Comparison of ENCODE assay signal across 7 mouse cellular contexts in genomic region chr9:99243190-99243894, GRCm38 (mm10). TPM values are rescaled to one million over a fixed set of nuclear protein-coding genes. Genes with fewer than 3 reads are reported as not detected.
DNase-seq lines count a peak whose midpoint lies in the region; ATAC-seq lines count a peak whose summit lies in the region.

TSS of gene Cep70 (plus strand) at chr9:99243367.

- peak; percentile 88 for ATAC-seq in granulocyte monocyte progenitor cell, adult 5-6 weeks (replicated peaks; ENCODE audit: poor library complexity, severe bottlenecking)
- peak; percentile 93 for ATAC-seq in midbrain, embryonic 13.5 days

- peak within 1 kb of the TSS; percentile 76 for H3K9ac ChIP-seq in midbrain, embryonic 13.5 days (replicated peaks)

- H3K4me1 ChIP-seq in embryonic facial prominence, embryonic 10.5 days = peaks cover 11% of the 10 kb centered on the region
- H3K4me1 ChIP-seq in limb, embryonic 10.5 days = peaks cover 11% of the 10 kb centered on the region
- H3K4me1 ChIP-seq in midbrain, embryonic 13.5 days (replicated peaks) = peaks cover 29% of the 10 kb centered on the region

- peak within 1 kb of the TSS; percentile 92 for H3K4me3 ChIP-seq in embryonic facial prominence, embryonic 10.5 days
- H3K4me3 ChIP-seq in limb, embryonic 10.5 days = peak within 1 kb of the TSS; percentile 87
- peak within 1 kb of the TSS; percentile 71 for H3K4me3 ChIP-seq in midbrain, embryonic 13.5 days (replicated peaks)

- H3K27me3 ChIP-seq in embryonic facial prominence, embryonic 10.5 days (replicated peaks; ENCODE audit: low read depth, poor library complexity, severe bottlenecking) = no peaks in the 10 kb centered on the region
- H3K27me3 ChIP-seq in limb, embryonic 10.5 days (ENCODE audit: low read depth, poor library complexity, severe bottlenecking) = no peaks in the 10 kb centered on the region
- H3K27me3 ChIP-seq in midbrain, embryonic 13.5 days = no peaks in the 10 kb centered on the region

- WGBS in embryonic facial prominence, embryonic 10.5 days = under 1% methylated on average over 66 of the region's 66 CpGs
- under 1% methylated on average over 66 of the region's 66 CpGs for WGBS in limb, embryonic 10.5 days
- under 1% methylated on average over 66 of the region's 66 CpGs for WGBS in midbrain, embryonic 13.5 days

- peak within 1 kb of the TSS; percentile 94 for H3K27ac ChIP-seq in embryonic facial prominence, embryonic 10.5 days (replicated peaks)
- peak within 1 kb of the TSS; percentile 92 for H3K27ac ChIP-seq in limb, embryonic 10.5 days
- peak within 1 kb of the TSS; percentile 83 for H3K27ac ChIP-seq in midbrain, embryonic 13.5 days

- DNase-seq in adrenal gland, postnatal 10 days = peak; percentile 98
- peak; percentile 97 for DNase-seq in embryonic facial prominence, embryonic 10.5 days (ENCODE audit: low spot score)
- DNase-seq in kidney, adult 11 months = peak; percentile 95
- peak; percentile 97 for DNase-seq in limb, embryonic 10.5 days (ENCODE audit: low spot score)
- peak; percentile 98 for DNase-seq in spleen, adult 12 weeks (ENCODE audit: low spot score)

- H3K9me3 ChIP-seq in embryonic facial prominence, embryonic 10.5 days = no peaks in the 10 kb centered on the region
- no peaks in the 10 kb centered on the region for H3K9me3 ChIP-seq in limb, embryonic 10.5 days (replicated peaks)
- H3K9me3 ChIP-seq in midbrain, embryonic 13.5 days = no peaks in the 10 kb centered on the region

- H3K36me3 ChIP-seq in embryonic facial prominence, embryonic 10.5 days (replicated peaks) = peaks cover 19% of the 10 kb centered on the region
- H3K36me3 ChIP-seq in limb, embryonic 10.5 days = peaks cover 9% of the 10 kb centered on the region
- peaks cover 16% of the 10 kb centered on the region for H3K36me3 ChIP-seq in midbrain, embryonic 13.5 days

- peak within 1 kb of the TSS; percentile 73 for H3K4me2 ChIP-seq in midbrain, embryonic 13.5 days (replicated peaks)

RNA-seq across cellular contexts. Expression of gene Cep70, which starts in this region (rescaled TPM):
- total RNA-seq in adrenal gland, postnatal 10 days (2021) = 10 to 100 TPM in 1 of 2 experiments, 1 to 10 TPM in 1; 7.2 to 14.3 TPM
- 42.4 and 46.8 TPM in 2 replicates for polyA plus RNA-seq in embryonic facial prominence, embryonic 10.5 days (2016; fragmentation: Nextera tagmentation; extraction: Ambion mirVana)
- 27.0 and 29.7 TPM in 2 replicates for total RNA-seq in granulocyte monocyte progenitor cell, adult 5-6 weeks (2014; fragmentation: Nextera tagmentation)
- total RNA-seq in granulocyte monocyte progenitor cell, adult 5-6 weeks (2017) = 22.8 and 50.5 TPM in 2 replicates
- polyA plus RNA-seq in limb, embryonic 10.5 days (2016; fragmentation: Nextera tagmentation; extraction: Ambion mirVana) = 29.8 and 36.4 TPM in 2 replicates
- polyA plus RNA-seq in midbrain, embryonic 13.5 days (2015; fragmentation: Nextera tagmentation; extraction: Ambion mirVana) = 79.4 and 80.2 TPM in 2 replicates

Comparison
In these comparisons a context has a peak if more than half of its experiments do, and no peak if none do; other contexts are left out.
1. Peak in every context shown above with its lines: DNase-seq, ATAC-seq, H3K4me3 ChIP-seq and H3K27ac ChIP-seq.